Mouse (Mus musculus) G1E (cell line): ENCODE results near the gene Wnt1.

ENCODE experiments used
- CTCF ChIP-seq: IDR thresholded peaks from 2 replicates; pipeline ENCODE4 v1.5.1; 2012; ENCODE audit warnings: low read depth, low read length, inconsistent platforms, mixed read lengths
- GATA2 ChIP-seq: IDR thresholded peaks from 2 replicates; pipeline ENCODE4 v1.6.1; 2012; ENCODE audit warnings: low read depth, low read length, inconsistent platforms, borderline replicate concordance

DNA sequence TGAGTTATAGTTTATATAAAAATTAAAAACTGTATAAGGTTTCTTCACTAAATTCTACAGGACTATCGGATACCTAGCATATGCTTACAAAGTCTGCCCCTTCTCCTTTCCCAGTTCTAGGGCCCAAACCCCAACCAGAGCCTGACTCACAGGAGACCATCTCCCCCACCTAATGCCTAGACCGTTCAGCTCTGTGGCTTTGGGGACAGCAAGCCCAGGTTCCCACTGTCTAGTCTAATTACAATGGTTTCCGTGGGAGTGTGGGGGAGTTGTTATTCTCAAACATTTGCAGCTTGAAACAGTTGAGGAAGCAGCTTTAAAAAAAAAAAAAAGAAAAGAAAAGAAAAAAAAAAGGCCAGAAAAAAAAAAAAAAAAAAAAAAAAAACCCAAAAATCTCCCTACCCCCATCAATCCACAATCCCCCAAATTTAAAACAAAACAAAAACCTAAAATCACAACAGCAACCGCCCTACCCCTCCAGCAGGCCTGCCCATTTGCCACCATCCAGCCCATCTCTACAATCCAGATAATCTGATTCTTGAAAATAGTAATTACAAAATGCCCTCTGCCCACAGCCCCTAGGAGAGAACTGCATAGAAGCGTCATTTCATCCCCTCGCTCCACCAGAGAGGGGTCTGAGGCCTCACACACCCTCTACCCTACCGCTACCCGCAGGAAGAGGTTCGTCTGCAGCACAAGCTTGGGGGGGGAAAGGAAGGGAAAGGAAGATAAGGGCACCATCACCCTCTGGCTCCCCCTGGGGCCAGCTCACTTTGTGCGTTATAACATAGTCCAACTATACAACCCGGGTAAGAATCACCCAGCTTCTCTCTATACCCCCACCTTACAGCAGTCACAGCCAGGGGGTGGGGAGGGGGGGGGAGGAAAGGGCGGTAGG is 42.8 kb downstream of the Wnt1 start:
- TF ChIP-seq GATA2 (no peak), CTCF (no peak)
